Mouse (Mus musculus) MN1 (cell line): Measurements from ENCODE around the gene Smyd4.
A peak's percentile ranks its signal among the peaks of the same experiment; 100 is the strongest.

Experiments used
- DNase-seq: peaks from one replicate; pipeline ENCODE4 v3.0.0-alpha.2; 2016; ENCODE audit warnings: low spot score

Smyd4 gene

DNA sequence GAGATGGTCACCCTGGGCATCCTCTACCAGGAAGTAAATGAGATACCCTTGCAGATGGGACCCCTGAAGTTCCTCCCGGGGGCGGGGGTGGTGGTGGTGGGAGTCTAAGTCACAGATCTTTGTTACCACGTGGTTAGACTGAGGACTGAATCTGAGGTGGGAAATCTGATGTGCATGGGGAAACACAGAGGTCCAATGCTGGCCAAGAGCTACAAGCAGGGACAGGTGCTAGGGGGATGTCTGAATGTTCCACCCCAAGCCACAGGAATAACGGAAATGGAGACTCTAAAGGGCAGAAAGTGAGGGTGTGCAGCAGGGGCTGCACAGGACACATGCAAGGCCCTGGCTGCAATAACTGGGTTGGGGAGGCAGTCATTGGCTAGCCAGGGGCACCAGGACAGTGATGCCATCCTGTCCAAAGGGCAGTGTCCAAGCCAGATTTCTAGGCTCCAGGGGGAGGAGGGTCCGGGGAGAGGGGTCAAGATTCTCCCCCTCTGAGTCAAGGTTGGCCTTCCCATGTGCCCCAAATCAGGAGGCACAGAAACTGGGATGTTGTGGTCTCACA, 72.7 kb downstream of the Smyd4 start:
- DNase-seq = no peak

DNA sequence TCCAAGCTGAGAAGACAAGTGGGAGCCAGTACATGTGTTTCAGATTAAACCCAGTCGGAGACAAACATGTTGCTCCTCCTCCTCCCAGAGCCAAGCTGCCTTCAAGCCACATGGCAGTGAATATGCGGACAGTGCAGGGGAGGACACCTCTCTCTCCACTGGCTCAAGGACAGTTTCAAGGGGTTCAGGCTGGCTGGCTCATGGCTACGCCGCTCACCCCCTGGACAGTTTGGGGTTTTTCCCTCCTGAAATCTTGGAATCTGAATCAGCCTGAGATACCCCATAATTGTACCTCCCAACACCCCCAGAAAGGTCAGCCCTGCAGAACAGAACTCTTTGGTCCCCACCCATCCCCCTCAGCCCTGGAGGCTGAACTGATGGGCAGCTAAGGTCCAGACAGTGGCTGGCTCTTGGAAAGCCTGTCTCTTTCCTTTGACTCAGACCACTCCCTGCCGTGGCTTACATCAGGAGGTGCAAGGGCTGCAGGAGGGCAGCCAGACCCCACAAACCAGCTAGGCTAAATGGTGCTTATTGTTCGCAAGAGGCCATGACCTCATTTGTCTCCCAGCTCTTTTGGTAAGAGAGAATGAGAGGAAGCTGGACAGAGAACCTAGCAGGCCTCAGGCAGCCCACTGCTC, 73.3 kb downstream of the Smyd4 start:
- no peak for DNase-seq

DNA sequence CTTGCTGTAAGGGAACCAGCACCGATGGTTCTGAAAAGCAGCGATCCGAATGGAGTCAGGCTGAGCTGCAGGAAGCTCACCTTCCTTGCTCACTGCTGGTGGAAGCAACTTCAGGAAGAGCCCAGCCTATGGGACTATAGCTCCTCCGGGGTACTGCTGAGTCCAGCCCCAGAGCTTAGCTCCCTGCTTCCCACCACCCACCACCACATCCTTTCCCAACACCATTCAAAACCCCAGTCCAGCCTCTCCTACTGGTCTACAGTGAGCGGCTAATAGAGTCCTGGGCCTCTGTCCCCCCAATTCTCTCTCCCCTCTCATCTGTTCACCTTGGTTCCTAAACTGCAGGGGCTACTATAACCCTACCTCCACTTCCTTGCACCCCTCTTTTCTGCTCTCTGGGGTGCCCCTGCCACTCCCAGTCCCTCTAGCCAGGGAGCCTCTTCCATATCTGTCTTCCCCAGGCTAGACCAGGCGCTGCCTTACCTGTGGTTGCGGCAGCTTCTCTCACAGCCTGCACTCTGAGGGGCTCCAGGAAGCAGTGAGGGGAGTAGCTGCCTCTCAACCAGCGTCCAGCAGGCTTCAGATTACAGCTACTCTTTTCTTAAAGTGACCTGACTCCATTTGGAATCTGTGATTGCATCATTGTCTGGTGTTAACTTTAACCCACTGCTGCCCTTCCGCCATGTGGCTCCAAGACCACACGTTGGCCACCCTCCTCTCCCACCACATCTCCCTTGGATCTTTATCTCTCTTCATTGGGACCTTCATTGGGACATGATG, 74.0 kb downstream of the Smyd4 start, which contains the start of gene Serpinf1:
Gene Serpinf1 (minus strand): TSS at position 689 of the 780 bp plus-strand sequence.
- no peak for DNase-seq

DNA sequence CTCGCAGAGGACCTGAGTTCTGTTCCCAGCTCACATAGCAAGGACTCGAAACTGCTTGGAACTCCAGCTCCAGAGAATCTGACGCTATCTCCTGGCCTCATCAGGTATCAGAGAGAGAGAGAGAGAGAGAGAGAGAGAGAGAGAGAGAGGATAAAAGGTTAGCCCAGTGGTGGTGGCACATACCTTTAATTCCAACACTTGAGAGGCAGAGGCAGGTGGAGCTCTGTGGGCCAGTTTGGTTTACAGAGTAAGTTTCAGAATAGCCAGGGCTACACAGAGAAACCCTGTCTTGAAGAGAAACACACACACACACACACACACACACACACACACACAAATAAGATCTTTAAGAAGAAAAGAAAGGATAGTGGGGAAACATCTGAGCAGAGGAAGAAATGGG, 74.9 kb downstream of the Smyd4 start:
- DNase-seq = no peak

DNA sequence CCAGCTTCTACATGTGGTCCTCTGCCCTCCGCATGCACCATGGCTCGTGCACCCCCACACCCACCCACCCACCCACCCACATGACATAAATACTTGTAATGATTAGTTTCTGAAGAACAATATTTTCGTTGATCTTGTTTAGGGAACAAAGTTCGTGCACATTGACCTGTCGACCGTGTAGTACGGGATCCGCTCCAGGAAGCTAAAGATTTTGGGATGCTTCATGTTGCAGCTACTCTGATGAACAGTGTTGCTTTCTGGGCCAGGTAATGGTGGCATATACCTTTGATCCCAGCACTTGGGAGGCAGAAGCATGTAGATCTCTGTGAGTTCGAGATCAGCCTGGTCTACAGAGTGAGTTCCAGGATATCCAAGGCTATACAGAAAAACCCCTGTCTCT, 75.8 kb downstream of the Smyd4 start:
- no peak for DNase-seq

DNA sequence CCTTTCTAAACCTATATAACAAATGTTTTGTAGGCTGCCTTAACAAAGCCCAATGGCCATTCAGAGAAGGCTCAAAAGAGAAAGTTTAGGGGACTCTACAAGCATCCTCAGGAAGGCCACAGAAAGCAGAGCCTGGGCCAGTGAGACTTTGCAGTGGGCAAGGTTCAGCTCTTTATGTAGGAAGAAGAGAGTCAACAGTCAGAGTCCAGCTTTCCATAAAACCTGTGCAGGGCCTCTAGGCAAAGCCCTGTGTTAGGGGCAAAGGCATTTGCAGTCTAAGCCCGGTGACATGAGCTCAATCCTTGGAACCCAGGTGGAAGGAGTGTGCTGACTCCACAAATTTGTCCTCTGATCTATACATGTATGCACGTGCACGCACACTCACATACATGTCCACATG, 76.2 kb downstream of the Smyd4 start:
- DNase-seq = no peak

DNA sequence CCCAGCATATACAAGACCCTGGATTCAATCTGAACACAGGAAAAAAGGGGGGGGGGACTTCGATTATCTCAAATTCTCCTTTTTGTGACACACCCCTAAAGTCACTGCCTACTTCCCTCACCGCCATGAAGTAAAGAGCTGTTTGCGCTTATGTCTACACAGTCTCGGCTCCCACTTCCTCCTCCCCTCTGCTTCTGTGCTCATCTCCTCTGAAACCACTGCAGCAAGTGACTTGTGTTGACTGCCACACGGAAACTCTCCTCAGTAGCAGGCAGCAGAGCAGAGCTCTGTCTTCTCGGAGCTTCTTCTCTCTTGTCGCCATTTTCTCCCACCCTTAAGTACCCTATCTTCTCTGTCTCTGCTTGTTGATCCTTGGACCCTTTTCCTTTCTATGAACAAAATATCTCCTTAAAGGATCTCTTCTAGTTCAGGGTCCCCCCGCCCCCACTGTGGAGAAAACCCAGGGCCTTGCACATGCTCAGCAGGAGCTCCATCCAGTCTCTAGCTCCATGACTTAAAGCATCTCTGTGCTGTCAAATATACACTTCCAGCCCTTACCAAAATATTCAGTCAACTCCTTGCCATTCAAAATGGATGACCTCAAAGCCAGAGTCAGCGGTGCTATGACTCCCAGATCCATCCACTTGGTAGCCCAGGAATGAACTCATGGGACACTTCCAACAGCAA, 80.9 kb downstream of the Smyd4 start:
- DNase-seq = no peak

DNA sequence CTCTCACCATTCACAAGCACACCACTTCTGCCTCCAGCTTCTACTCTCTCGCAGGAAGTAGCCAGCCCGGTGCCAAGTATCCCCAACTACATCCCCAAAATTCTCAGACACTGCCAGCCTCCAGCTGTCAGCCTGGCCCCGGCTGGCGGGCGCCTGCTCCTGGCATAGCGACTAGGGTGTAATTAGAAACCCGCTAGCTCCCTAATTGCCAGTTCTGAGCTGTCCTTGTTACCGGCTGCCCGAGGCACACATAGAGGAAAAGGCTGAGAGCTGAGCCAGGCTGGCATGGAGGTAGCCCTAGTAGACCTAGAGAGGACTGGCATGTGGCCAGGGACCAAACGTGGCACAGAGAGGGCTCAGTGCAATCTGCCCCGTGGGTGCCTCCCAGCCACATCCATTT, 83.1 kb downstream of the Smyd4 start:
- DNase-seq = peak; percentile 29

DNA sequence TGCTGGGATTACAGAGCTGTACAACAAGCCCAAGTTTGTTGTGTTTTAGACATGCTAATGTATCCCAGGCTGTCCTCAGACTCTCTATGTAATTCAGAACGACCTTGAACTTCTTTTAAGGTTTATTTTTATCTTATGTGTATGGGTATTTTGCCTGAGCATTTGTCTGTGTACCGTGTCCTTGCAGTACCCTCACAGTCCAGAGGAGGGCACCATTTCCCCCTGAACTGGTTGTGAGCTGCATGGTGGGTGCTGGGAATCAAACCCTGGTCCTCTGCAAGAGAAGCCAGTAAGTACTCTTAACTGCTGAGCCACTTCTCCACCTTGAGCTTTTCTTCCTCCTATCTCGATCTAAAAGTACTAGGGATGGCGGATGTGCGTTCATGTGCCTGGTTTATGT, 85.9 kb downstream of the Smyd4 start:
- no peak for DNase-seq

DNA sequence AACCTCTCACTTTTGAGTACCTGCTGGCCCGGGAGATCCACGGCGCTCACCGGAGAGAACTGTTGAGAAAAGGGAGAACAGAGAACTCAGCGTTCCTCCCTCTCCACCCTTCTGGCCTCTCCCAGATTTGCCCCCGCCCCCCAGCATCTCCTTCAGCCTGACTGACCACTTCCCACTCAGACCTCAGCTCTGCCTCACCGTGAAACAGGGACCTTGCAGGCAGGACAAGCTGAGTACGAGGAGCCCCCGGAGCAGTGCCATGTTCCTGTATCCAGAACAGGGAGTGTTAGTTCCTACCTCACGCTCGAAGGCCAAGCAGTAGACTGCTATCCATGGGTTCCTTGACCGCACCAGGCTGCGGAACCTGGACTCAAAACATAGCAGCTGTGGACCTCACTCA, 90.0 kb downstream of the Smyd4 start:
- no peak for DNase-seq

DNA sequence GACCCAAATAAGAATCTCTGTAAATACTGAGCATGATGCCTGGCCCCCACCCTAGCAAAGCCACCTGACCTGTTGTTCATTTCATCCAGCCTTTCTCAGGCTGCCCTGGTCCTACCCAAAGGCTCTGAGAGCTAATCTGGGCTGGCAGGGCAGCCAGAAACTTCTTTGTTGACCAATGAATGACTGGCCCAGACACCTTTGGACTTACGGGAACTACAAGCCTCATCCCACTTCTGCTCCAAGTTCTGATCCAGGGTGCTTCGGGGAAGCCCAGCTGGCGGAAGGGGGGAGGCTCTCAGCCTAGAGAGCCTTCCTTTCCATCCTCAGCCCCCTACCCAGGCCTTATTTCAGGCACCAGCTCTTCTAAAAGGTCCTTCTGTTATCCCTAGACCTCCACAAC, 90.6 kb downstream of the Smyd4 start:
- DNase-seq = no peak

DNA sequence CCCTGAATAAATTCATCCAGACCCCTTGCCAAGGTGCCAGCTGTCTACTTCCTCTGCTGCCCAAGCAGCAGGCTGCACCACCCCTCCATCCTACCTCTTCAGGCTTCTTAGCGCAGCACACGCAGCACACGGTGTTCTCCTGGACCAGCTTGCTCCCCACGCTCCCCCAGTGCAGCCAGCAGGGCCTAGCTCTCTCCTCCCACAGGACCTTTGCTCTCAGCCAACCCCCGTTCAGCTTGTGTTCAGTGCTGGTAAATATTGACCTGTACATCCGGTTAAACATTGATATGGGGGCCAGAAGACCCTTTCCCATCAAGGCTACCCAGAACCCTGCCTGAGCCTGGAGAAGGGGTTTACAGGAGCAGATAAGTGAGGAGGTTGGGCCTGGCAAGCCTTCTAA, 91.1 kb downstream of the Smyd4 start, which contains the start of gene Serpinf2:
Gene Serpinf2 (minus strand): TSS at position 229 of the 400 bp plus-strand sequence.
- DNase-seq = no peak

DNA sequence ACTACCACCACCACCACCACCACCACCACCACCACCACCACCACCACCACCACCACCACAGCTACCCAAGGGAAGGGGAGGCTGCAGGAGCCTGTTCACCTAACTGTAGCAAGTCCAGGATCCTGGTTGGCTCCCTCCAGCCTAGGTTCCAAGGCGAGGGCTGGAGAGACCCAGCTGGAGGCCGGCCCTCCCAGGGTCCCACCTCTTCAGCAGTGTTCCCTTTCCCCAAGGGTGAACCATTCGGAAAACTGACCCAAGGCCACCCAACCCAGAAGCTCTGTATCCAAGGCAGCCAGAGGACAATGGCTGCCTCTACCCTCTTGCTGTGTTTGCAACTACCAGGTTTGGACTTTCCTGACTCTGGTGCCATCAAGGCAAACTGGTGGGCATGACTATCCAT, 91.7 kb downstream of the Smyd4 start:
- no peak for DNase-seq

DNA sequence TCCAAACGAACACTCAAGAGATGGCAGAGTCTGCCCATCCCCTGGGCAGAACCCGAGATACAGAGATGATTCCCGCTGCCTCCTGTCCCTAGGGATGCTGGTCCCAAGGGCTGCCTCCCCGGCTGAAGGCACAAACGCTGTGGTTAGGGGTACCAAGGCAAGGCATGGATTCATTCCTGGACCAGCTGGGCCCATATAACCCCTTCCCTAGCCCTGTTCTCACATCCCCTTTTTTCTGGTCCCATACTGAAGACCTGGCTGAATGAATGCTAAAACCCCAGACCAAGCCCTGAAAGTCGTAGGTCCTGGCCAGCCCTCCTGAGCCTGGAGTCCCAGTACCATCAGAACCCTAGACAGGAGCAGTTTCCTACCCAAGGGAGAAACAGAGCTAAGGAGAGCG, 92.8 kb downstream of the Smyd4 start:
- no peak for DNase-seq

DNA sequence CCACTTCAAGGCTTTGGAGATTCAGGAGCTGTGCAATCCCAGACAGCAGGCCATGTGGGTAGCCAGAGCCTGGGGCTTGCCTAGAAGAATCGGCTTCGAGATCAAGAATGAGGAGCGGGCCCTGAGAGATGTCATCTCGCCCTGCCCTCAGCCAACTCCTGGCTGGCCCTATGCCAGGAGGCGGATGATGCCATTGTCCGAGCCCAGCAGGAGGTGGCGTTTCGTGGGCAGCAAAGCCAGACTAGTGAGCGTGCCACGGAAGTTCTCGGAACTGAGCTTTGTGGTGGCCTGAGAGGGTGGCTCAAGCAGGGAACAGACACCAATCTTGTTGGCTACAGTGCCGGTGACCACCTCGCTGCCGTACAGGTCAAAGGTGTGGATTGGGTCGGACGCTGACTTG, 93.4 kb downstream of the Smyd4 start:
- no peak for DNase-seq

DNA sequence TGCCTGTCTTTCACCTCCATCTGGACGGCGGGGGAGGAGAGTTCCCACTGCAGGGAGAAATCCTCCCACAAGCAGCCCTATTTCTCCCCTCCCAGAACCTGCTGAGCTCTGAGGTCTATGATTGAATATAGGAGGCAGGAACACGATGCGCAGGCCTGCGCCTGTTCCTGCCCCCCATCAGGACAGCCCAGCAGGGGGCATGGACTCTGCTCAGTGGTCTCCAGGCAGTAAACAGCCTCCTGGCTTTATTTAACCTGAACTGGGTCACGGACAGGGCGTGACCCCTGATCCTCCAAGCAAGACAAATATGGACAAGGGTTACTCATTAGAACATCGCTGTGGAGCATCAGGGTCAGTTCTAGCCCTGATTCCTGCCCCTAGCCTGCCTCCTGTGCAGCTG, 95.5 kb downstream of the Smyd4 start:
- no peak for DNase-seq

DNA sequence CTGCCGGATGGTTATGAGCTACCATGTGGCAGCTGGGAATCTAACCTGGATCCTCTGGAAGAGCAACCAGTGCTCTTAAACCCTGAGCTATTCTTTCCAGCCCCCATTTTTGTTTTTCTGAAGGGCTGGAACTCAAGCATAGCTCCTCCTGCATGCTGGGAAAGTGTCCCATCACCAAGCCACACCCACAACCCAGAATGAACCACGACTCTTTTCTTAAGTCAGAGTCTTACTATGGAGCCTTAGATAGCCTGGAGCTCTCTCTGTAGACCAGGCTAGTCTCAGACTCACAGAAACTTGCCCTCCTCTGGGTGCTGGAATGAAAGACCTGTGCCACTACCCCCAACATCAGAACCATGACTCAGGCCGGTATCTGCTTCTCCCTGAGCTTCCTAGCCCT, 100.3 kb downstream of the Smyd4 start:
- no peak for DNase-seq

DNA sequence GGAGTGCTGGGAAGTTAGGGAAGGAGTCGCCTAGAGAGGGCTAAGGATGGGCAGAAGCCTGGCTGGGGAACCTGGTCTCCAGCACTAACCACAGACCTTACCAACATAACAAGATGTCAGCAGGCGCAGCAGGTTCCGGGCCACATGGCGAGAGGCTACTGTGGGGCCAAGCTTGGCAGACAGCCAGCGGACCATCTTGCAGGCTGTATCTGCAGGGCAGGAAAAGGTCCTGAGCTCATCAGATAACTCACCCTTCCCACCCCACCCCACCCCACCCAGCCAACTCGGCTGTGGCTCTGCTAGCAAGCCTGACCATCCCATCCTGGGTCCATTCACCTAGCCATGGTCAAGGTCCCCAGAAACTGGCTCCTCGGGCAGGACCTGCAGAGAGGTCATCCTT, 101.5 kb downstream of the Smyd4 start:
- DNase-seq = peak; percentile 75

DNA sequence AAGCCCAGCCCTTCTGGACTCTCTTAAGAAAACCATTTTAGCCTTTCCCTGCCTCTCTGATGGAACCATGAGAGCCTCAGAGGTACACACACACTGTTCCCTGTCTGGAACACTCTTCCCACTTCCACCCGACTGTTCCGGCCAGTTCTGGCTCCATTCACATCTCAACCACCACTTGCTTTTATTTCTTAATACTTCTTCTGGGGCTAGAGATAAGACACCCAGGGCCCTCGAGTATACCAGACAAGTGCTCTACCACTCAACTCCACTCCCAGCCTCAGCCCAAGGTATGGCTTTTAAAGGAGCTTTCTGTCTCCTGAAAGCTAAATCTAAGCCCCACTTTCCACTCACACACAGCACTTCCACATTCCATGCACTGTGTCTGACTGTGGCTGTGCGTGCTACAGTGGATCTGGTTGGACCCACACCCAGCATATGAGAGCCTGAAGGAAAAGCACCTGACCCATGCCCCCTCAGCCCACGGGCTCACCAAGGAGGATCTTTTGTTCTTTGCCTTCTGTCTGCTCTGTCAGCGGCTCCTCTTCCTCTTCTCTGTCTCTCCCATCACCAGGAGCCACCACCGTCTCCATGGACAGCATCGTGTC, 102.2 kb downstream of the Smyd4 start:
- DNase-seq = no peak

DNA sequence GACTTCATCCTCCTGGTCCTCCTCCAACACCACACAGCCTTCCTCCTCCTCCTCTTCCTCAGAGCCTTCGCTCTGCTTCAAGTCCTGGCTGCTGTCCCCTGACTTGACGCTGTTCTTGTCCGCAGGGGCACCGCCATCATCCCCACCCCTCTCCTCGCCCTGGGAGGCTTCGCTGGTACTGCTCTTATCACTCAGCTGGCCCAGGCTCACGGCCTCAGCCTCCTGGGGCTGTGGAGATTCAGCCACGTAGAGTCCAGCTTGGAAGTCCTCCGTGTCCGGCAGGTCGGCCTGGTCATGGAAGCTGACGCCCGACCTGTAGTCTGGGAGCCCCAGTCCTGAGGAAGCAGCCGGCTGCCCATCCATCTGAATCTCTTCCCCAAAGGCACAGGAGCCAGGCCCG, 102.7 kb downstream of the Smyd4 start:
- DNase-seq = no peak

DNA sequence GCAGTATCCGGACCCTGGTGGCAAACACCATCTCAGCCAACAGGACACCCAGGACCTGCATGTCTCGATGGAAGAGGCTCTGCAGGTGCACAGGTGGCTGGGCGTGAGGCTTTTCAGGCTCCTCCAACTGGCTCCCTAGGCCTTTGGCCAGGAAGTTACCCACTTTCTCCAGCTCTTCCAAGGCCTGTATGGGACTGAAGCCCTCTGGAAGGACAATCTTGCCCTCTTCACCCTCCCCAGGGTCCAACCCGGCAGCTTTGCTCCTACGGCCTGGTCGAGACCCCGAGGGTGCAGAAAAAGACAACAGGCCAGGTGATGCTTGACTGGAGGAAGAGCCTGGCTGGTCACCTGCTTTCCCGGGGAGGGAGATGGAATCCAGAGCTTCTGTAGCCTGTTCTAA, 103.8 kb downstream of the Smyd4 start:
- no peak for DNase-seq

DNA sequence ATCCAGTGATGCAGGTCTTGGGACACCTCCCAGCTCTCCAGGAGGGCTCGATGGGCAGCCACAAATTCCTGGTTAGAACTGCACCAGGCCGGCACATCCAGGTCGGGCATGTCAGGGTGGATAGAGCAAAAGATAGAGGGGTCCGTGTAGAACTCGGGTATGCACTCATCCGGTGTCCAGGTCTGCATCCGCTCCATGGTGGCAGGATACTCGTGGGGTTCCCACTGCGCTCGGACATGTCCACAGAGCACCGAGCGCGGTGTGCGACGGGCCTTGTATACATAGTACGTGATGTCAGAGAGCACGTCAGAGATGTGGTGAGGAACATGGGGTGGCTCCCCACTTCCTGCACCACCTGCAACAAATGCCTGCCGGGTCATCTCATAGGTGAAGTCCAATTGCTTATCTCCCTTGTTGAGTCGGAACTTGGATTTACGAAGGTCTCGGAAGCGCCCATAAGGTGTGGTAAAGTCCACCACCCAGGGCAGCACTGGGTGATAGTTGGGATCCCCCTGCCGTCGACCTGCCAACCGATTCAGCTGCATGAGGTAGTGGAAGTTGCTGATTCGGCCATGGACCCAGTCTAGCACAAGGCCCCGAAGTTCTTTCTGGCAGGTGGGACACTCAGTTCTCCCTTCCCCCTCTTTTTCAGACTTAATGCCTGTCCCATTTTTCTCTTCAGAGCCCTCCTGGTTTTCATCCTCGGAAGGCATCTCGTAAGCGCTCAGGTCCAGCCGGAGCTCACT, 104.8 kb downstream of the Smyd4 start:
- DNase-seq = no peak
